ENCODE assay signal across 24 mouse cellular contexts in the genomic region with DNA sequence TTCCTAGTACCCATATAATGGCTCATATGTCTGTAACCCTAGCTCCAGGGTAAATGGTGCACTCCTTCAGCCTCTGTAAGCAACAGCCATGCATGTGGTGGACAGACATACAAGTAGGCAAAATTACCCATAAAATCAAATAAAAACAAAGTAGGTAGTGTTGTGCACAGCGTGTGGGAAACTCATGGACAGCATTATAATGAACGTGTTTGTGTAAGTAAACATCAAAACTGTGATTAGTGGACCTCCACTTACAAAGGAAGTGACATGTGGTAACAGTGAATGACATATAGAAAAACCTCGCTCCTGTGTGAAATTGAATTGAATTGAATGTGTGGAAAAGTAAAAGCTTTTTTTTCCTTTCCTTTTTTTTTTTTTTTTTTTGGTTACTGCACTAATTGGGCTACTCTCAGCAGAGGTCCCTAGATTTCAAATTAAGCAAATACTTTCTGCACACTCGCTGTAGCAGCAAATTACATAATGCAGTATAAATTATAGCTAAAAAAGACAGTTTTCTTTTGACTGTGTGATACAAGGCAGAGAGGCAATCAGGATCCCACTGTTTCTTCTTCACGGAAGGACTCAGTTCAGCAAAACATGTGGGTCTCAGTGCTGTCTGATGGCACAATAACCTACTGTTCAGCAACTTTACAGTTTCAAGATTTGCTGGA.
A peak's percentile ranks its signal among the peaks of the same experiment; 100 is the strongest.
DNase-seq lines count a peak whose midpoint lies in the region; ATAC-seq and TF ChIP-seq lines count a peak whose summit lies in the region.
"Had no signal": no experiment of that assay in that cellular context is flagged by ENCODE, and none has a peak within 500 bp of the region (broad histone marks: within the 10 kb centered on the region; RNA-seq: fewer than 3 reads in every experiment).

No protein-coding gene starts in this region.

- peak; percentile 1 for DNase-seq in midbrain, postnatal 0 days (ENCODE audit: low spot score)
- DNase-seq in midbrain, embryonic 14.5 days: no peak
- peak; percentile 4 for DNase-seq in forelimb bud, embryonic 11.5 days (ENCODE audit: low read depth, low spot score)
- no peak for DNase-seq in testis, postnatal 10 days (ENCODE audit: low spot score)
- DNase-seq in cerebellum, adult 8-10 months: no peak
- no peak for DNase-seq in left cerebral cortex, postnatal 4 days
- DNase-seq: adrenal gland, adult 2 months; adrenal gland, postnatal 14 days; cerebellum, adult 18-20 months; cerebellum, adult 9-11 months; cerebellum, postnatal 25 days; gastrocnemius, postnatal 10 days; gastrocnemius, postnatal 36 days; heart, adult 2 months had no signal

- H3K36me3 ChIP-seq in midbrain, postnatal 0 days (ENCODE audit: insufficient read depth, low read length): no peaks in the 10 kb centered on the region
- no peaks in the 10 kb centered on the region for H3K36me3 ChIP-seq in midbrain, embryonic 14.5 days (ENCODE audit: control insufficient read depth, insufficient read depth, low read length)
- no peaks in the 10 kb centered on the region for H3K36me3 ChIP-seq in forebrain, embryonic 12.5 days (replicated peaks)
- H3K36me3 ChIP-seq in forebrain, embryonic 15.5 days: no peaks in the 10 kb centered on the region
- H3K36me3 ChIP-seq: embryonic facial prominence, embryonic 12.5 days; embryonic facial prominence, embryonic 15.5 days; heart, embryonic 10.5 days; heart, embryonic 13.5 days; hindbrain, embryonic 12.5 days; hindbrain, embryonic 15.5 days had no signal

- no peak for ATAC-seq in midbrain, postnatal 0 days (ENCODE audit: low FRiP score)
- no peak for ATAC-seq in midbrain, embryonic 14.5 days (ENCODE audit: low FRiP score, low TSS enrichment)
- peak; percentile 83; the same call in 1 of the 2 replicates for ATAC-seq in forebrain, embryonic 12.5 days (ENCODE audit: low FRiP score)
- ATAC-seq in forebrain, embryonic 15.5 days (replicated peaks): peak; percentile 81
- ATAC-seq: CD4-positive, CD25-positive, alpha-beta regulatory T cell, adult 4 months; intestine, postnatal 0 days had no signal

- H3K9me3 ChIP-seq in midbrain, postnatal 0 days (ENCODE audit: low read length): no peaks in the 10 kb centered on the region
- no peaks in the 10 kb centered on the region for H3K9me3 ChIP-seq in midbrain, embryonic 14.5 days (ENCODE audit: control insufficient read depth, low read length)
- H3K9me3 ChIP-seq in forebrain, embryonic 12.5 days: no peaks in the 10 kb centered on the region
- no peaks in the 10 kb centered on the region for H3K9me3 ChIP-seq in forebrain, embryonic 15.5 days
- H3K9me3 ChIP-seq: embryonic facial prominence, embryonic 12.5 days; embryonic facial prominence, embryonic 15.5 days; heart, embryonic 10.5 days; heart, embryonic 13.5 days; hindbrain, embryonic 12.5 days; hindbrain, embryonic 15.5 days had no signal

- H3K4me2 ChIP-seq in midbrain, postnatal 0 days (ENCODE audit: low read depth, low read length, poor library complexity, severe bottlenecking): no peak overlapping the region
- H3K4me2 ChIP-seq in midbrain, embryonic 14.5 days (ENCODE audit: low read length): no peak overlapping the region
- H3K4me2 ChIP-seq in forebrain, embryonic 12.5 days: no peak overlapping the region
- H3K4me2 ChIP-seq in forebrain, embryonic 15.5 days (replicated peaks): no peak overlapping the region
- H3K4me2 ChIP-seq: embryonic facial prominence, embryonic 12.5 days; embryonic facial prominence, embryonic 15.5 days; heart, embryonic 13.5 days; hindbrain, embryonic 12.5 days; hindbrain, embryonic 15.5 days had no signal

- no peak for TF ChIP-seq CTCF in midbrain, postnatal 0 days (IDR thresholded peaks at IDR 0.05)

- WGBS in midbrain, postnatal 0 days: 60% methylated on average over 5 of the region's 5 CpGs
- 79% methylated on average over 5 of the region's 5 CpGs for WGBS in midbrain, embryonic 14.5 days
- 19% methylated on average over 5 of the region's 5 CpGs for WGBS in forebrain, embryonic 12.5 days
- WGBS in forebrain, embryonic 15.5 days: 8% methylated on average over 5 of the region's 5 CpGs

- H3K9ac ChIP-seq in midbrain, postnatal 0 days (replicated peaks; ENCODE audit: low read length, poor library complexity, severe bottlenecking): no peak overlapping the region
- no peak overlapping the region for H3K9ac ChIP-seq in midbrain, embryonic 14.5 days (replicated peaks; ENCODE audit: low read length)
- H3K9ac ChIP-seq in forebrain, embryonic 12.5 days: no peak overlapping the region
- H3K9ac ChIP-seq in forebrain, embryonic 15.5 days (replicated peaks): no peak overlapping the region
- H3K9ac ChIP-seq: embryonic facial prominence, embryonic 12.5 days; embryonic facial prominence, embryonic 15.5 days; heart, embryonic 13.5 days; hindbrain, embryonic 12.5 days; hindbrain, embryonic 15.5 days had no signal

- intact Hi-C loops in left cerebral cortex, postnatal 4 days (cut with DNase I): no loop called here

- no peaks in the 10 kb centered on the region for H3K27me3 ChIP-seq in midbrain, postnatal 0 days (ENCODE audit: insufficient read depth, low read length)
- no peaks in the 10 kb centered on the region for H3K27me3 ChIP-seq in midbrain, embryonic 14.5 days (ENCODE audit: control insufficient read depth, insufficient read depth, low read length)
- no peaks in the 10 kb centered on the region for H3K27me3 ChIP-seq in forebrain, embryonic 12.5 days
- no peaks in the 10 kb centered on the region for H3K27me3 ChIP-seq in forebrain, embryonic 15.5 days
- H3K27me3 ChIP-seq: embryonic facial prominence, embryonic 12.5 days; embryonic facial prominence, embryonic 15.5 days; heart, embryonic 13.5 days; hindbrain, embryonic 12.5 days; hindbrain, embryonic 15.5 days had no signal

- no peaks in the 10 kb centered on the region for H3K4me1 ChIP-seq in midbrain, postnatal 0 days (ENCODE audit: insufficient read depth, low read length)
- H3K4me1 ChIP-seq in midbrain, embryonic 14.5 days (ENCODE audit: control insufficient read depth, insufficient read depth, low read length): no peaks in the 10 kb centered on the region
- no peaks in the 10 kb centered on the region for H3K4me1 ChIP-seq in forebrain, embryonic 12.5 days
- peaks cover 10% of the 10 kb centered on the region for H3K4me1 ChIP-seq in forebrain, embryonic 15.5 days
- H3K4me1 ChIP-seq: embryonic facial prominence, embryonic 12.5 days; embryonic facial prominence, embryonic 15.5 days; heart, embryonic 10.5 days; heart, embryonic 13.5 days; hindbrain, embryonic 12.5 days; hindbrain, embryonic 15.5 days had no signal

- no peak overlapping the region for H3K27ac ChIP-seq in midbrain, postnatal 0 days (ENCODE audit: low read depth, low read length)
- H3K27ac ChIP-seq in midbrain, embryonic 14.5 days (replicated peaks; ENCODE audit: low read depth, low read length): no peak overlapping the region
- H3K27ac ChIP-seq in forebrain, embryonic 12.5 days: no peak overlapping the region
- no peak overlapping the region for H3K27ac ChIP-seq in forebrain, embryonic 15.5 days (replicated peaks)
- H3K27ac ChIP-seq: embryonic facial prominence, embryonic 12.5 days; embryonic facial prominence, embryonic 15.5 days; heart, adult 2 months; heart, embryonic 10.5 days; heart, embryonic 13.5 days; hindbrain, embryonic 12.5 days; hindbrain, embryonic 15.5 days had no signal

- no peak overlapping the region for H3K4me3 ChIP-seq in midbrain, postnatal 0 days (ENCODE audit: low read depth, low read length)
- H3K4me3 ChIP-seq in midbrain, embryonic 14.5 days (replicated peaks; ENCODE audit: low read depth, low read length): no peak overlapping the region
- H3K4me3 ChIP-seq in forebrain, embryonic 12.5 days (replicated peaks): no peak overlapping the region
- H3K4me3 ChIP-seq in forebrain, embryonic 15.5 days: no peak overlapping the region
- H3K4me3 ChIP-seq: embryonic facial prominence, embryonic 12.5 days; embryonic facial prominence, embryonic 15.5 days; heart, adult 2 months; heart, embryonic 10.5 days; heart, embryonic 13.5 days; hindbrain, embryonic 12.5 days; hindbrain, embryonic 15.5 days had no signal

Comparison
In these comparisons a context has a peak if more than half of its experiments do, and no peak if none do; other contexts are left out.
1. DNase-seq: peak in midbrain, postnatal 0 days (single experiment) and forelimb bud, embryonic 11.5 days (single experiment); none in midbrain, embryonic 14.5 days (single experiment), testis, postnatal 10 days (single experiment), cerebellum, adult 8-10 months (single experiment) and left cerebral cortex, postnatal 4 days (single experiment).
2. ATAC-seq: peak in forebrain, embryonic 12.5 days (single experiment) and forebrain, embryonic 15.5 days (single experiment); none in midbrain, postnatal 0 days (single experiment) and midbrain, embryonic 14.5 days (single experiment).